Mouse (Mus musculus): ENCODE measurements around the gene Klrd1. TPM values are rescaled to one million over a fixed set of nuclear protein-coding genes. Genes with fewer than 3 reads are reported as not detected.
"Not testable (repeated sequence)": the region's sequence is repeated elsewhere in the genome, so short reads cannot be mapped to it uniquely, and the experiment has no call there.

Gene Klrd1
- polyA plus RNA-seq, 1 experiment from 2014 or later = not detected

GRCm38 (mm10) chr6:129583014-129583413 is 8.6 kb upstream of the Klrd1 start:
- WGBS = 70% methylated on average over 3 of the region's 3 CpGs

GRCm38 (mm10) chr6:129608372-129608771 is 16.8 kb downstream of the Klrd1 start:
- H3K4me1 ChIP-seq (ENCODE audit: insufficient read depth) = no peaks in the 10 kb centered on the region
- ATAC-seq (ENCODE audit: insufficient read depth) = no peak
- H3K27me3 ChIP-seq (ENCODE audit: insufficient read depth, low read length) = no peaks in the 10 kb centered on the region
- no peaks in the 10 kb centered on the region for H3K36me3 ChIP-seq (ENCODE audit: insufficient read depth)
- H3K9ac ChIP-seq = no peak overlapping the region
- no peaks in the 10 kb centered on the region for H3K9me3 ChIP-seq (ENCODE audit: low read depth, low read length)
- no peak overlapping the region for H3K27ac ChIP-seq (ENCODE audit: low read depth)
- no peak overlapping the region for H3K4me2 ChIP-seq
- DNase-seq = no peak
- no peak for TF ChIP-seq CTCF (IDR thresholded peaks at IDR 0.05; ENCODE audit: low read depth)
- no peak overlapping the region for H3K4me3 ChIP-seq (ENCODE audit: low read depth, low read length)

More at GRCm38 (mm10) chr6:129583014-129583413, 8.6 kb upstream of the Klrd1 start:
- no peaks in the 10 kb centered on the region for H3K9me3 ChIP-seq (ENCODE audit: low read depth, low read length)
- H3K4me2 ChIP-seq = no peak overlapping the region
- DNase-seq (no peak), ATAC-seq (ENCODE audit: insufficient read depth) (no peak)
- no peaks in the 10 kb centered on the region for H3K36me3 ChIP-seq (ENCODE audit: insufficient read depth)
- H3K4me1 ChIP-seq (ENCODE audit: insufficient read depth) = no peaks in the 10 kb centered on the region
- no peak for TF ChIP-seq CTCF (IDR thresholded peaks at IDR 0.05; ENCODE audit: low read depth)
- H3K27me3 ChIP-seq (ENCODE audit: insufficient read depth, low read length) = no peaks in the 10 kb centered on the region
- H3K4me3 ChIP-seq (ENCODE audit: low read depth, low read length) = no peak overlapping the region
- H3K9ac ChIP-seq = no peak overlapping the region
- H3K27ac ChIP-seq (ENCODE audit: low read depth) = no peak overlapping the region

GRCm38 (mm10) chr6:129623735-129624134 is 32.2 kb downstream of the Klrd1 start, which contains the start of gene Klrk1:
Gene Klrk1 (minus strand): TSS chr6:129623864.
- Histone ChIP-seq H3K4me1 (ENCODE audit: insufficient read depth) (no peaks in the 10 kb centered on the region), H3K36me3 (ENCODE audit: insufficient read depth) (no peaks in the 10 kb centered on the region), H3K27me3 (ENCODE audit: insufficient read depth, low read length) (no peaks in the 10 kb centered on the region), H3K9me3 (ENCODE audit: low read depth, low read length) (no peaks in the 10 kb centered on the region), H3K4me2 (no peak within 1 kb of the TSS), H3K4me3 (ENCODE audit: low read depth, low read length) (no peak within 1 kb of the TSS), H3K27ac (ENCODE audit: low read depth) (no peak within 1 kb of the TSS), H3K9ac (no peak within 1 kb of the TSS)
- no peak for TF ChIP-seq CTCF (IDR thresholded peaks at IDR 0.05; ENCODE audit: low read depth)
- no peak for ATAC-seq (ENCODE audit: insufficient read depth)
- DNase-seq = no peak
- WGBS = 78% methylated on average over 4 of the region's 4 CpGs

- not testable (repeated sequence) for ATAC-seq (ENCODE audit: insufficient read depth); H3K4me1 ChIP-seq (ENCODE audit: insufficient read depth); H3K4me3 ChIP-seq (ENCODE audit: low read depth, low read length); H3K36me3 ChIP-seq (ENCODE audit: insufficient read depth); H3K27me3 ChIP-seq (ENCODE audit: insufficient read depth, low read length); H3K4me2 ChIP-seq; H3K9ac ChIP-seq; DNase-seq; H3K9me3 ChIP-seq (ENCODE audit: low read depth, low read length); H3K27ac ChIP-seq (ENCODE audit: low read depth)
- 73% methylated on average over 2 of the region's 2 CpGs for WGBS
Measured at GRCm38 (mm10) chr6:129631046-129631445, 39.5 kb downstream of the Klrd1 start.

GRCm38 (mm10) chr6:129643237-129643636 is 51.7 kb downstream of the Klrd1 start, which contains the start of gene Klrc3:
Gene Klrc3 (minus strand): TSS chr6:129643337.
- WGBS = 77% methylated on average over 3 of the region's 3 CpGs
- H3K9ac ChIP-seq; H3K27me3 ChIP-seq (ENCODE audit: insufficient read depth, low read length); H3K9me3 ChIP-seq (ENCODE audit: low read depth, low read length); H3K27ac ChIP-seq (ENCODE audit: low read depth); H3K4me3 ChIP-seq (ENCODE audit: low read depth, low read length); H3K36me3 ChIP-seq (ENCODE audit: insufficient read depth); H3K4me1 ChIP-seq (ENCODE audit: insufficient read depth); DNase-seq; ATAC-seq (ENCODE audit: insufficient read depth); H3K4me2 ChIP-seq: not testable (repeated sequence)

GRCm38 (mm10) chr6:129644054-129644453 is 52.5 kb downstream of the Klrd1 start:
- not testable (repeated sequence) for H3K27ac ChIP-seq (ENCODE audit: low read depth); H3K9ac ChIP-seq; ATAC-seq (ENCODE audit: insufficient read depth); H3K4me2 ChIP-seq; DNase-seq; H3K9me3 ChIP-seq (ENCODE audit: low read depth, low read length); H3K4me1 ChIP-seq (ENCODE audit: insufficient read depth); H3K27me3 ChIP-seq (ENCODE audit: insufficient read depth, low read length); H3K4me3 ChIP-seq (ENCODE audit: low read depth, low read length); H3K36me3 ChIP-seq (ENCODE audit: insufficient read depth)
- 79% methylated on average over 2 of the region's 3 CpGs for WGBS

Other genes starting within 250 kb of the Klrd1 start
- gene Clec12a, start 249.1 kb upstream of the Klrd1 start, polyA plus RNA-seq (2014; fragmentation: Nextera tagmentation; extraction: Ambion mirVana) = 2.7 and 2.8 TPM in 2 replicates
- gene Clec12b, start 205.9 kb upstream of the Klrd1 start, polyA plus RNA-seq (2014; fragmentation: Nextera tagmentation; extraction: Ambion mirVana) = 0.12 and 0.20 TPM in 2 replicates
- gene Clec1b, start 194.5 kb upstream of the Klrd1 start, polyA plus RNA-seq (2014; fragmentation: Nextera tagmentation; extraction: Ambion mirVana) = 3.7 and 5.0 TPM in 2 replicates
- 0.87 and 1.1 TPM in 2 replicates for gene Clec9a, start 182.9 kb upstream of the Klrd1 start, polyA plus RNA-seq (2014; fragmentation: Nextera tagmentation; extraction: Ambion mirVana)
- 13.7 and 15.2 TPM in 2 replicates for gene Clec1a, start 139.8 kb upstream of the Klrd1 start, polyA plus RNA-seq (2014; fragmentation: Nextera tagmentation; extraction: Ambion mirVana)
- gene Olr1, start 84.6 kb upstream of the Klrd1 start, polyA plus RNA-seq (2014; fragmentation: Nextera tagmentation; extraction: Ambion mirVana) = 0.18 and 0.21 TPM in 2 replicates
- gene Tmem52b, start 79.2 kb upstream of the Klrd1 start, polyA plus RNA-seq (2014; fragmentation: Nextera tagmentation; extraction: Ambion mirVana) = 0.47 and 0.55 TPM in 2 replicates
- gene Gabarapl1, start 58.6 kb upstream of the Klrd1 start, polyA plus RNA-seq (2014; fragmentation: Nextera tagmentation; extraction: Ambion mirVana) = 12.4 and 12.5 TPM in 2 replicates
- gene Klre1, start 13.9 kb upstream of the Klrd1 start, polyA plus RNA-seq (2014; fragmentation: Nextera tagmentation; extraction: Ambion mirVana) = not detected in 2 replicates
- 0.15 TPM in 1 of 2 replicates, not detected in the other for gene Klrk1, start 32.1 kb downstream of the Klrd1 start, polyA plus RNA-seq (2014; fragmentation: Nextera tagmentation; extraction: Ambion mirVana)
- gene Klrc3, start 51.6 kb downstream of the Klrd1 start, polyA plus RNA-seq (2014; fragmentation: Nextera tagmentation; extraction: Ambion mirVana) = not detected in 2 replicates
- not detected in 2 replicates for gene Klrc2, start 68.9 kb downstream of the Klrd1 start, polyA plus RNA-seq (2014; fragmentation: Nextera tagmentation; extraction: Ambion mirVana)
- gene Klrc1, start 87.2 kb downstream of the Klrd1 start, polyA plus RNA-seq (2014; fragmentation: Nextera tagmentation; extraction: Ambion mirVana) = 0.12 TPM in 1 of 2 replicates, not detected in the other
- gene Klri1, start 125.3 kb downstream of the Klrd1 start, polyA plus RNA-seq (2014; fragmentation: Nextera tagmentation; extraction: Ambion mirVana) = not detected in 2 replicates
- gene Klri2, start 148.7 kb downstream of the Klrd1 start, polyA plus RNA-seq (2014; fragmentation: Nextera tagmentation; extraction: Ambion mirVana) = not detected in 2 replicates
- not detected in 2 replicates for gene Gm156, start 192.5 kb downstream of the Klrd1 start, polyA plus RNA-seq (2014; fragmentation: Nextera tagmentation; extraction: Ambion mirVana)